Comparison of ENCODE assay signal across 10 mouse cellular contexts in genomic region chr2:109959407-109960075, GRCm38 (mm10). TPM values are rescaled to one million over a fixed set of nuclear protein-coding genes. Genes with fewer than 3 reads are reported as not detected.
A peak's percentile ranks its signal among the peaks of the same experiment; 100 is the strongest.
DNase-seq lines count a peak whose midpoint lies in the region; ATAC-seq and TF ChIP-seq lines count a peak whose summit lies in the region.
"Had no signal": no experiment of that assay in that cellular context is flagged by ENCODE, and none has a peak within 500 bp of the region (broad histone marks: within the 10 kb centered on the region; RNA-seq: fewer than 3 reads in every experiment).

No protein-coding gene starts in this region.

- WGBS in embryonic facial prominence, embryonic 14.5 days, result 53% methylated on average over 11 of the region's 11 CpGs
- WGBS in hindbrain, postnatal 0 days, result 31% methylated on average over 11 of the region's 11 CpGs

- peak; percentile 65 for ATAC-seq in embryonic facial prominence, embryonic 14.5 days (ENCODE audit: low read depth)
- ATAC-seq in hindbrain, postnatal 0 days, result no peak

- no peak overlapping the region for H3K4me2 ChIP-seq in embryonic facial prominence, embryonic 14.5 days (ENCODE audit: low read depth, low read length)
- H3K4me2 ChIP-seq in hindbrain, postnatal 0 days (ENCODE audit: low read depth, low read length), result 0 out of 2 replicates have a peak overlapping the region, but pooled peaks have one; percentile 7
- H3K4me2 ChIP-seq: heart, embryonic 15.5 days had no signal

- peak; percentile 35 for DNase-seq in gastrocnemius, adult 2 months
- no peak for DNase-seq in gastrocnemius, adult 8-10 months (ENCODE audit: low spot score in 2 of 2)
- peak; percentile 12 for DNase-seq in 3T3-L1 (ENCODE audit: low read depth, low spot score)
- DNase-seq in embryonic facial prominence, embryonic 14.5 days (ENCODE audit: low spot score), result no peak
- DNase-seq in hindbrain, postnatal 0 days (ENCODE audit: low spot score), result no peak
- no peak for DNase-seq in layer of hippocampus, postnatal 14 days (ENCODE audit: low spot score in 2 of 2)
- DNase-seq in spleen, adult 12 weeks (ENCODE audit: low spot score), result no peak
- DNase-seq in lung, adult 18-20 months, result no peak
- DNase-seq: right cerebral cortex, postnatal 14 days had no signal

- H3K27ac ChIP-seq in gastrocnemius, adult 2 months, result peak overlapping the region; percentile 74
- no peak overlapping the region; the same call in 1 of the 2 replicates for H3K27ac ChIP-seq in embryonic facial prominence, embryonic 14.5 days (replicated peaks; ENCODE audit: low read depth, low read length)
- 0 out of 2 replicates have a peak overlapping the region, but pooled peaks have one; percentile 26 for H3K27ac ChIP-seq in hindbrain, postnatal 0 days
- H3K27ac ChIP-seq: heart, embryonic 15.5 days had no signal

- peaks cover 14% of the 10 kb centered on the region for H3K4me1 ChIP-seq in embryonic facial prominence, embryonic 14.5 days (ENCODE audit: control insufficient read depth, insufficient read depth, low read length)
- no peaks in the 10 kb centered on the region; the same call in 1 of the 2 replicates for H3K4me1 ChIP-seq in hindbrain, postnatal 0 days (ENCODE audit: insufficient read depth, low read length)

- H3K9me3 ChIP-seq in embryonic facial prominence, embryonic 14.5 days (ENCODE audit: control insufficient read depth, low read length), result no peaks in the 10 kb centered on the region
- no peaks in the 10 kb centered on the region for H3K9me3 ChIP-seq in hindbrain, postnatal 0 days (ENCODE audit: low read length)
- H3K9me3 ChIP-seq: heart, embryonic 15.5 days had no signal

- H3K9ac ChIP-seq in embryonic facial prominence, embryonic 14.5 days (ENCODE audit: low read depth, low read length), result no peak overlapping the region
- H3K9ac ChIP-seq in hindbrain, postnatal 0 days (replicated peaks; ENCODE audit: low read length), result no peak overlapping the region
- H3K9ac ChIP-seq: heart, embryonic 15.5 days had no signal

- H3K27me3 ChIP-seq in embryonic facial prominence, embryonic 14.5 days (replicated peaks; ENCODE audit: control insufficient read depth, insufficient read depth, low read length), result no peaks in the 10 kb centered on the region
- no peaks in the 10 kb centered on the region for H3K27me3 ChIP-seq in hindbrain, postnatal 0 days (ENCODE audit: insufficient read depth, low read length)
- H3K27me3 ChIP-seq: heart, embryonic 15.5 days had no signal

- TF ChIP-seq CTCF in gastrocnemius, adult 2 months (IDR thresholded peaks at IDR 0.05), result no peak
- TF ChIP-seq CTCF in hindbrain, postnatal 0 days (IDR thresholded peaks at IDR 0.05; ENCODE audit: low read depth), result no peak

- intact Hi-C loops in gastrocnemius, adult 2 months (cut with DNase I), result loop anchor here (5.0 kb wide), 1 partner anchor 42 kb away; the partner anchor contains the start of gene Lgr4

- H3K4me3 ChIP-seq in gastrocnemius, adult 2 months, result peak overlapping the region; percentile 38
- no peak overlapping the region for H3K4me3 ChIP-seq in embryonic facial prominence, embryonic 14.5 days (ENCODE audit: low read depth, low read length)
- H3K4me3 ChIP-seq in hindbrain, postnatal 0 days (ENCODE audit: low read length), result no peak overlapping the region
- H3K4me3 ChIP-seq: heart, embryonic 15.5 days had no signal

- no peaks in the 10 kb centered on the region for H3K36me3 ChIP-seq in embryonic facial prominence, embryonic 14.5 days (ENCODE audit: control insufficient read depth, insufficient read depth, low read length)
- no peaks in the 10 kb centered on the region for H3K36me3 ChIP-seq in hindbrain, postnatal 0 days (ENCODE audit: insufficient read depth, low read length)
- H3K36me3 ChIP-seq: heart, embryonic 15.5 days had no signal

RNA-seq across cellular contexts. Expression of gene Lgr4, which starts 42.1 kb away (rescaled TPM):
- total RNA-seq in gastrocnemius, adult 2 months (2021), result 10 to 100 TPM; 28.9 to 30.4 TPM
- total RNA-seq in gastrocnemius, adult 8-10 months (2022), result 10 to 100 TPM; 28.4 to 33.1 (median 32.1) TPM
- polyA plus RNA-seq in embryonic facial prominence, embryonic 14.5 days (2014; fragmentation: Nextera tagmentation; extraction: Ambion mirVana), result 24.6 and 25.0 TPM in 2 replicates
- total RNA-seq in hindbrain, postnatal 0 days (2014; rRNA removed), result 27.9 and 28.2 TPM in 2 replicates
- polyA plus RNA-seq in hindbrain, postnatal 0 days (2015; fragmentation: Nextera tagmentation; extraction: Ambion mirVana), result 9.0 and 9.8 TPM in 2 replicates
- total RNA-seq in layer of hippocampus, postnatal 14 days (2021), result 10 to 100 TPM; 26.0 to 26.7 TPM

RNA-seq across cellular contexts. Expression of gene Ccdc34, which starts 58.1 kb away (rescaled TPM):
- total RNA-seq in gastrocnemius, adult 2 months (2021), result 1 to 10 TPM; 2.5 to 3.2 TPM
- 1 to 10 TPM; 1.9 to 2.8 (median 2.4) TPM for total RNA-seq in gastrocnemius, adult 8-10 months (2022)
- 36.1 and 37.7 TPM in 2 replicates for polyA plus RNA-seq in embryonic facial prominence, embryonic 14.5 days (2014; fragmentation: Nextera tagmentation; extraction: Ambion mirVana)
- total RNA-seq in hindbrain, postnatal 0 days (2014; rRNA removed), result 15.8 and 18.6 TPM in 2 replicates
- polyA plus RNA-seq in hindbrain, postnatal 0 days (2015; fragmentation: Nextera tagmentation; extraction: Ambion mirVana), result 30.2 and 32.3 TPM in 2 replicates
- 10 to 100 TPM; 22.4 to 24.7 TPM for total RNA-seq in layer of hippocampus, postnatal 14 days (2021)

Comparison
In these comparisons a context has a peak if more than half of its experiments do, and no peak if none do; other contexts are left out.
1. DNase-seq: peak in gastrocnemius, adult 2 months (single experiment) and 3T3-L1 (single experiment); none in gastrocnemius, adult 8-10 months (0 of 2), embryonic facial prominence, embryonic 14.5 days (single experiment), hindbrain, postnatal 0 days (single experiment), layer of hippocampus, postnatal 14 days (0 of 2), spleen, adult 12 weeks (single experiment) and lung, adult 18-20 months (0 of 2).